ENCODE assay signal across 8 mouse cellular contexts in genomic region chr2:20722165-20722991, GRCm38 (mm10).
DNase-seq lines count a peak whose midpoint lies in the region; ATAC-seq and TF ChIP-seq lines count a peak whose summit lies in the region.

No protein-coding gene starts in this region.

- H3K4me1 ChIP-seq in E14TG2a.4 (replicated peaks; ENCODE audit: low read depth, low read length), result peaks cover 82% of the 10 kb centered on the region
- peaks cover 27% of the 10 kb centered on the region for H3K4me1 ChIP-seq in intestine, embryonic 16.5 days (ENCODE audit: control insufficient read depth, insufficient read depth, low read length)
- H3K4me1 ChIP-seq in neural tube, embryonic 13.5 days (replicated peaks), result peaks cover 11% of the 10 kb centered on the region

- DNase-seq in NIH3T3 (ENCODE audit: low read depth), result peak; percentile 31
- peak; percentile 20 for DNase-seq in forelimb bud, embryonic 11.5 days (ENCODE audit: low read depth, low spot score)
- no peak for DNase-seq in spleen, postnatal 4 days (ENCODE audit: low spot score in 2 of 2)

- no peak for ATAC-seq in intestine, embryonic 16.5 days
- no peak for ATAC-seq in neural tube, embryonic 13.5 days (ENCODE audit: low read depth)
- ATAC-seq in erythroid progenitor cell, adult 5-6 weeks (replicated peaks; ENCODE audit: low FRiP score, poor library complexity, severe bottlenecking), result no peak
- ATAC-seq in activated CD4-positive, CD25-positive, alpha-beta regulatory T cell, adult 4 months, result no peak

- peak overlapping the region; percentile 52 for H3K4me2 ChIP-seq in intestine, embryonic 16.5 days (ENCODE audit: low read depth, low read length)
- peak overlapping the region; percentile 38 for H3K4me2 ChIP-seq in neural tube, embryonic 13.5 days

- no peaks in the 10 kb centered on the region for H3K27me3 ChIP-seq in E14TG2a.4 (ENCODE audit: insufficient read depth, low read length)
- H3K27me3 ChIP-seq in intestine, embryonic 16.5 days (replicated peaks; ENCODE audit: control insufficient read depth, insufficient read depth, low read length), result no peaks in the 10 kb centered on the region
- H3K27me3 ChIP-seq in neural tube, embryonic 13.5 days, result no peaks in the 10 kb centered on the region

- H3K27ac ChIP-seq in intestine, embryonic 16.5 days (ENCODE audit: low read length), result peak overlapping the region; percentile 65
- no peak overlapping the region for H3K27ac ChIP-seq in neural tube, embryonic 13.5 days (replicated peaks)

- peaks cover 43% of the 10 kb centered on the region for H3K36me3 ChIP-seq in E14TG2a.4 (ENCODE audit: insufficient read depth, low read length)
- H3K36me3 ChIP-seq in intestine, embryonic 16.5 days (ENCODE audit: control insufficient read depth, insufficient read depth, low read length), result no peaks in the 10 kb centered on the region
- no peaks in the 10 kb centered on the region for H3K36me3 ChIP-seq in neural tube, embryonic 13.5 days

- 16% methylated on average over 15 of the region's 15 CpGs for WGBS in intestine, embryonic 16.5 days
- 23% methylated on average over 15 of the region's 15 CpGs for WGBS in neural tube, embryonic 13.5 days

- peak overlapping the region; percentile 50 for H3K4me3 ChIP-seq in E14TG2a.4 (replicated peaks; ENCODE audit: low read length)
- H3K4me3 ChIP-seq in intestine, embryonic 16.5 days (ENCODE audit: low read length), result peak overlapping the region; percentile 28
- H3K4me3 ChIP-seq in neural tube, embryonic 13.5 days, result 0 out of 2 replicates have a peak overlapping the region, but pooled peaks have one; percentile 0

- H3K9ac ChIP-seq in intestine, embryonic 16.5 days (ENCODE audit: low read depth, low read length), result peak overlapping the region; percentile 46
- H3K9ac ChIP-seq in neural tube, embryonic 13.5 days, result peak overlapping the region; percentile 12; the same call in 1 of the 2 replicates

- no peaks in the 10 kb centered on the region for H3K9me3 ChIP-seq in E14TG2a.4 (ENCODE audit: low read length)
- H3K9me3 ChIP-seq in intestine, embryonic 16.5 days (ENCODE audit: control insufficient read depth, low read length), result no peaks in the 10 kb centered on the region
- no peaks in the 10 kb centered on the region for H3K9me3 ChIP-seq in neural tube, embryonic 13.5 days

- no peak for TF ChIP-seq CTCF in E14TG2a.4 (conservative IDR thresholded peaks at IDR 0.05; ENCODE audit: low read length)

Comparison
In these comparisons a context has a peak if more than half of its experiments do, and no peak if none do; other contexts are left out.
1. H3K4me3 ChIP-seq: peak in every context shown above with its lines; median percentile 50 in E14TG2a.4; 28 in intestine, embryonic 16.5 days; 0 in neural tube, embryonic 13.5 days.
2. DNase-seq: peak in NIH3T3 (single experiment) and forelimb bud, embryonic 11.5 days (single experiment); none in spleen, postnatal 4 days (0 of 2).